Mouse (Mus musculus): ENCODE results near the gene Smg1. TPM values are rescaled to one million over a fixed set of nuclear protein-coding genes. Genes with fewer than 3 reads are reported as not detected.

Smg1 gene
- polyA plus RNA-seq, 1 experiment, result 24.9 TPM

GRCm38 (mm10) chr7:118163006-118163405 is 80.5 kb downstream of the Smg1 start:
- Histone ChIP-seq H3K4me1 (ENCODE audit: control insufficient read depth, insufficient read depth, low read length) (no peaks in the 10 kb centered on the region), H3K4me3 (replicated peaks; ENCODE audit: extremely low read depth, low read depth, low read length) (no peak overlapping the region)
- DNase-seq, result no peak
- WGBS, result 95% methylated on average over 8 of the region's 8 CpGs
- TF ChIP-seq POLR2A (IDR thresholded peaks at IDR 0.05; ENCODE audit: borderline replicate concordance, extremely low read depth, low read depth, low read length) (no peak), CTCF (IDR thresholded peaks at IDR 0.05; ENCODE audit: insufficient read depth, low read length) (no peak)

GRCm38 (mm10) chr7:118160121-118160520 is 83.3 kb downstream of the Smg1 start:
- TF ChIP-seq CTCF (IDR thresholded peaks at IDR 0.05; ENCODE audit: insufficient read depth, low read length) (no peak), POLR2A (IDR thresholded peaks at IDR 0.05; ENCODE audit: borderline replicate concordance, extremely low read depth, low read depth, low read length) (no peak)
- no peak for DNase-seq
- H3K4me1 ChIP-seq (ENCODE audit: control insufficient read depth, insufficient read depth, low read length), result no peaks in the 10 kb centered on the region
- 72% methylated on average over 3 of the region's 3 CpGs for WGBS
- no peak overlapping the region for H3K4me3 ChIP-seq (replicated peaks; ENCODE audit: extremely low read depth, low read depth, low read length)

GRCm38 (mm10) chr7:118156461-118156860 is 87.0 kb downstream of the Smg1 start:
- Histone ChIP-seq H3K4me1 (ENCODE audit: control insufficient read depth, insufficient read depth, low read length) (no peaks in the 10 kb centered on the region), H3K4me3 (replicated peaks; ENCODE audit: extremely low read depth, low read depth, low read length) (no peak overlapping the region)
- TF ChIP-seq CTCF (IDR thresholded peaks at IDR 0.05; ENCODE audit: insufficient read depth, low read length) (no peak), POLR2A (IDR thresholded peaks at IDR 0.05; ENCODE audit: borderline replicate concordance, extremely low read depth, low read depth, low read length) (no peak)
- DNase-seq, result no peak
- WGBS, result 88% methylated on average over 7 of the region's 7 CpGs

GRCm38 (mm10) chr7:118154150-118154549 is 89.3 kb downstream of the Smg1 start:
- no peak for DNase-seq
- Histone ChIP-seq H3K4me1 (ENCODE audit: control insufficient read depth, insufficient read depth, low read length) (no peaks in the 10 kb centered on the region), H3K4me3 (replicated peaks; ENCODE audit: extremely low read depth, low read depth, low read length) (no peak overlapping the region)
- TF ChIP-seq POLR2A (IDR thresholded peaks at IDR 0.05; ENCODE audit: borderline replicate concordance, extremely low read depth, low read depth, low read length), result no peak
- no peak for TF ChIP-seq CTCF (IDR thresholded peaks at IDR 0.05; ENCODE audit: insufficient read depth, low read length)
- 85% methylated on average over 6 of the region's 6 CpGs for WGBS

GRCm38 (mm10) chr7:118143602-118144001 is 99.9 kb downstream of the Smg1 start:
- TF ChIP-seq POLR2A (IDR thresholded peaks at IDR 0.05; ENCODE audit: borderline replicate concordance, extremely low read depth, low read depth, low read length) (no peak), CTCF (IDR thresholded peaks at IDR 0.05; ENCODE audit: insufficient read depth, low read length) (no peak)
- 87% methylated on average over 3 of the region's 3 CpGs for WGBS

GRCm38 (mm10) chr7:118143123-118143522 is 100.3 kb downstream of the Smg1 start:
- TF ChIP-seq POLR2A (IDR thresholded peaks at IDR 0.05; ENCODE audit: borderline replicate concordance, extremely low read depth, low read depth, low read length), result no peak
- Histone ChIP-seq H3K4me1 (ENCODE audit: control insufficient read depth, insufficient read depth, low read length) (no peaks in the 10 kb centered on the region), H3K4me3 (replicated peaks; ENCODE audit: extremely low read depth, low read depth, low read length) (no peak overlapping the region)
- WGBS, result 92% methylated on average over 4 of the region's 4 CpGs
- DNase-seq, result no peak

More at GRCm38 (mm10) chr7:118143602-118144001, 99.9 kb downstream of the Smg1 start:
- no peak for DNase-seq
- Histone ChIP-seq H3K4me1 (ENCODE audit: control insufficient read depth, insufficient read depth, low read length) (no peaks in the 10 kb centered on the region), H3K4me3 (replicated peaks; ENCODE audit: extremely low read depth, low read depth, low read length) (no peak overlapping the region)

GRCm38 (mm10) chr7:118141271-118141670 is 102.2 kb downstream of the Smg1 start:
- TF ChIP-seq POLR2A (IDR thresholded peaks at IDR 0.05; ENCODE audit: borderline replicate concordance, extremely low read depth, low read depth, low read length), result no peak
- no peak for TF ChIP-seq CTCF (IDR thresholded peaks at IDR 0.05; ENCODE audit: insufficient read depth, low read length)
- WGBS, result 94% methylated on average over 7 of the region's 7 CpGs
- no peak overlapping the region for H3K4me3 ChIP-seq (replicated peaks; ENCODE audit: extremely low read depth, low read depth, low read length)
- DNase-seq, result no peak
- no peaks in the 10 kb centered on the region for H3K4me1 ChIP-seq (ENCODE audit: control insufficient read depth, insufficient read depth, low read length)

- no peak for TF ChIP-seq POLR2A (IDR thresholded peaks at IDR 0.05; ENCODE audit: borderline replicate concordance, extremely low read depth, low read depth, low read length)
- no peak for TF ChIP-seq CTCF (IDR thresholded peaks at IDR 0.05; ENCODE audit: insufficient read depth, low read length)
- DNase-seq, result no peak
- Histone ChIP-seq H3K4me3 (replicated peaks; ENCODE audit: extremely low read depth, low read depth, low read length) (no peak overlapping the region), H3K4me1 (ENCODE audit: control insufficient read depth, insufficient read depth, low read length) (no peaks in the 10 kb centered on the region)
- 82% methylated on average over 11 of the region's 11 CpGs for WGBS
Measured at GRCm38 (mm10) chr7:118135128-118135527, 108.3 kb downstream of the Smg1 start.

- WGBS, result under 1% methylated on average over 39 of the region's 39 CpGs
- Histone ChIP-seq H3K4me1 (ENCODE audit: control insufficient read depth, insufficient read depth, low read length) (no peaks in the 10 kb centered on the region; the same call in 1 of the 2 replicates), H3K4me3 (replicated peaks; ENCODE audit: extremely low read depth, low read depth, low read length) (peak within 1 kb of the TSS; percentile 90)
- TF ChIP-seq CTCF (IDR thresholded peaks at IDR 0.05; ENCODE audit: insufficient read depth, low read length) (no peak), POLR2A (IDR thresholded peaks at IDR 0.05; ENCODE audit: borderline replicate concordance, extremely low read depth, low read depth, low read length) (peak; percentile 99)
- peak; percentile 97 for DNase-seq
Measured at GRCm38 (mm10) chr7:118129430-118130041, 113.9 kb downstream of the Smg1 start, which contains the start of gene Arl6ip1. Gene Arl6ip1 (minus strand): TSS chr7:118129662.

- WGBS, result under 1% methylated on average over 21 of the region's 21 CpGs
- TF ChIP-seq POLR2A (IDR thresholded peaks at IDR 0.05; ENCODE audit: borderline replicate concordance, extremely low read depth, low read depth, low read length) (no peak), CTCF (IDR thresholded peaks at IDR 0.05; ENCODE audit: insufficient read depth, low read length) (no peak)
- peak; percentile 44 for DNase-seq
- peak overlapping the region; percentile 90 for H3K4me3 ChIP-seq (replicated peaks; ENCODE audit: extremely low read depth, low read depth, low read length)
- no peaks in the 10 kb centered on the region; the same call in 1 of the 2 replicates for H3K4me1 ChIP-seq (ENCODE audit: control insufficient read depth, insufficient read depth, low read length)
Measured at GRCm38 (mm10) chr7:118128925-118129429, 114.5 kb downstream of the Smg1 start.
